Mouse (Mus musculus) kidney, adult 2 months (tissue): ENCODE measurements around the gene Rras2. TPM values are rescaled to one million over a fixed set of nuclear protein-coding genes. Genes with fewer than 3 reads are reported as not detected.

ENCODE experiments used
- DNase-seq: peaks from one replicate; pipeline ENCODE4 v3.0.0; 2021
- H3K27ac ChIP-seq: fragments of 200-500 bp; 2 replicates; pipeline ENCODE4 v1.5.1; 2012; ENCODE audit warnings: low read depth, low read length, control low read depth, inconsistent platforms; ENCODE audit not compliant: insufficient read depth
- H3K27me3 ChIP-seq: fragments of 200-500 bp; replicated peaks from 2 replicates; pipeline ENCODE4 v1.6.1; 2012; ENCODE audit warnings: mild to moderate bottlenecking, moderate library complexity, low read length, inconsistent platforms; ENCODE audit not compliant: control insufficient read depth, insufficient read depth
- H3K36me3 ChIP-seq: fragments of 200-500 bp; 2 replicates; pipeline ENCODE4 v1.6.1; 2012; ENCODE audit warnings: mild to moderate bottlenecking, moderate library complexity, low read length, inconsistent platforms; ENCODE audit not compliant: control insufficient read depth, insufficient read depth
- H3K4me1 ChIP-seq: fragments of 200-500 bp; 2 replicates; pipeline ENCODE4 v1.6.1; 2011; ENCODE audit warnings: low read length; ENCODE audit not compliant: control insufficient read depth, insufficient read depth
- H3K4me3 ChIP-seq: fragments of 200-500 bp; 2 replicates; pipeline ENCODE4 v1.5.1; 2011; ENCODE audit warnings: mild to moderate bottlenecking, low read depth, low read length, control low read depth; ENCODE audit not compliant: insufficient read depth
- CTCF ChIP-seq: fragments of 200-500 bp; conservative IDR thresholded peaks from 2 replicates; pipeline ENCODE4 v1.5.1; 2011; ENCODE audit warnings: low read depth, mild to moderate bottlenecking, control low read depth, low read length, moderate library complexity, mixed read lengths; ENCODE audit not compliant: insufficient read depth, insufficient read length
- POLR2A ChIP-seq: fragments of 200-500 bp; IDR thresholded peaks from one replicate; pipeline ENCODE4 v1.6.1; 2011; ENCODE audit warnings: low read depth, low read length, control low read depth
- WGBS: fragments of 180-500 bp; shearing (Covaris S2); methylation state at CpG from one replicate; pipeline ENCODE4 v1.1.7; 2018; 5-methylcytosine and 5-hydroxymethylcytosine counted together
- polyA plus RNA-seq: library from polyadenylated mRNA; depleted of rRNA; stranded (reverse); fragments of >200 nt; gene quantifications from 2 replicates; pipeline ENCODE4 v1.2.3, GENCODE M21; 2012

The Rras2 gene
- polyA plus RNA-seq, 1 experiment = 17.5 TPM

DNA sequence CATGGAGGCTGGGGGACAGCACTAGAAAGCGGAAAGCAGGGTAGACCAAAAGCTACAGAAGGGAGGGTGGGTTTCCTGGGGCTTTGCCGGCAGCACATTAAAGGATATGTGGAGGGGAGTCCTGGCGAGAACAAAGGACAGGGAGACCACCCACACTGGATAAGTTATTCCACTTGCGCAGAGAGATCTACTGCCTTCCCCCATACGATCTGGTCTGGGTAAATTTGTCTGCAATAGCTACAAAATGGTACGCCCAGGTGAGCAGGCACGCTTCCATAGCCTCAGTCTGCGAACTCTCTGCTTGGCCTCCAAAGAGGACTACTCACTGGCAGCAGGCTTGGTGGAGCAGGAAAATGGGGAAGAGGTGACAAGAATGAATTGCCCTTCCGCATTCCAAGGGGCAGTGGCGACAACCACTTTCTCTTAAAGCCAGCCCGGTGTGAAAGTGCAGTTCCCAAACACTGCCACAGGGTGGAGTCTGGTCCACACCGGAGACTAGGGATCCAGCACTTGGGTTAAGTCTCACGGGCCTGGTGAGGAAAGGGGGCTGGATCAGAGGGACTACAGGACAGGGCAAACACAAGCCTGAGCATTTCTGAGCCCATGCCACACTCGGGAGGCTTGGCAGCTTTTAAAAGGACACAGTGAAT is 50.9 kb downstream of the Rras2 start:
- WGBS = 13% methylated on average over 14 of the region's 14 CpGs

GRCm38 (mm10) chr7:114065407-114066185 is 52.0 kb downstream of the Rras2 start:
- DNase-seq = no peak
- H3K36me3 ChIP-seq = no peaks in the 10 kb centered on the region
- TF ChIP-seq CTCF = no peak
- no peak for TF ChIP-seq POLR2A

More for the DNA sequence above, 50.9 kb downstream of the Rras2 start:
- Histone ChIP-seq H3K27ac (peak overlapping the region; percentile 10), H3K36me3 (no peaks in the 10 kb centered on the region), H3K4me1 (peaks cover 25% of the 10 kb centered on the region), H3K4me3 (peak overlapping the region; percentile 3; the same call in 1 of the 2 replicates), H3K27me3 (no peaks in the 10 kb centered on the region)
- TF ChIP-seq POLR2A = no peak
- TF ChIP-seq CTCF = peak; percentile 97
- DNase-seq = peak; percentile 95

DNA sequence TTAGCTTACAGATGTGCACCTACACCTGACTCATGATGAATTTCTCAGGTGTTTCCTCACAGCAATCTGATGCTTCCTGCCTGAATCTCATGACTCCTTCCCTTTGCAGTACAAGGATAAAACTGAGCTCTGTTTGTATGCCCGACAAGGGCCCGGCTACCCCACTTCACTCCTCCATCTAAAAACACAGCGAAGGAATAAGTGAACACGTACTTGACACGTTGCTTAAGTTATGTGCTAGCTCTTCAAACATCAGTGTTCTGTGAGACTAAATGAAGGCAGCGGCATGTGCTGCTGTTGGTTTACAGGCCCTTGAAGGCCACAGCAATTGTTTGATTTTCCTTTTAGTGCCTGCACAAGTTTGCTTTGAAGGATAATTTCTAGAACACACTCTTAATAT is 53.6 kb downstream of the Rras2 start:
- Histone ChIP-seq H3K27me3 (no peaks in the 10 kb centered on the region), H3K36me3 (no peaks in the 10 kb centered on the region), H3K4me1 (peaks cover 13% of the 10 kb centered on the region), H3K4me3 (no peak overlapping the region), H3K27ac (no peak overlapping the region)
- WGBS = 80% methylated on average over 6 of the region's 6 CpGs
- TF ChIP-seq CTCF = no peak
- no peak for TF ChIP-seq POLR2A
- no peak for DNase-seq

More at GRCm38 (mm10) chr7:114065407-114066185, 52.0 kb downstream of the Rras2 start:
- Histone ChIP-seq H3K4me1 (peaks cover 21% of the 10 kb centered on the region), H3K27me3 (no peaks in the 10 kb centered on the region), H3K4me3 (no peak overlapping the region), H3K27ac (peak overlapping the region; percentile 10; the same call in 1 of the 2 replicates)
- 48% methylated on average over 11 of the region's 11 CpGs for WGBS

GRCm38 (mm10) chr7:114063534-114063933 is 54.0 kb downstream of the Rras2 start:
- H3K27ac ChIP-seq = no peak overlapping the region
- peaks cover 10% of the 10 kb centered on the region for H3K4me1 ChIP-seq
- no peaks in the 10 kb centered on the region; the same call in 1 of the 2 replicates for H3K36me3 ChIP-seq
- H3K4me3 ChIP-seq = no peak overlapping the region
- 55% methylated on average over 8 of the region's 8 CpGs for WGBS
- no peak for TF ChIP-seq POLR2A
- H3K27me3 ChIP-seq = no peaks in the 10 kb centered on the region
- DNase-seq = no peak

GRCm38 (mm10) chr7:114062451-114062850 is 55.1 kb downstream of the Rras2 start:
- Histone ChIP-seq H3K4me1 (peaks cover 10% of the 10 kb centered on the region), H3K27ac (no peak overlapping the region), H3K4me3 (no peak overlapping the region), H3K27me3 (no peaks in the 10 kb centered on the region), H3K36me3 (no peaks in the 10 kb centered on the region; the same call in 1 of the 2 replicates)
- 29% methylated on average over 1 of the region's 1 CpGs for WGBS
- TF ChIP-seq CTCF = no peak
- no peak for TF ChIP-seq POLR2A
- DNase-seq = no peak

GRCm38 (mm10) chr7:114060445-114060844 is 57.1 kb downstream of the Rras2 start:
- no peak for DNase-seq
- TF ChIP-seq POLR2A (no peak), CTCF (no peak)
- WGBS = 98% methylated on average over 6 of the region's 6 CpGs
- Histone ChIP-seq H3K36me3 (no peaks in the 10 kb centered on the region; the same call in 1 of the 2 replicates), H3K27ac (no peak overlapping the region), H3K4me1 (no peaks in the 10 kb centered on the region; the same call in 1 of the 2 replicates), H3K4me3 (no peak overlapping the region), H3K27me3 (no peaks in the 10 kb centered on the region)

DNA sequence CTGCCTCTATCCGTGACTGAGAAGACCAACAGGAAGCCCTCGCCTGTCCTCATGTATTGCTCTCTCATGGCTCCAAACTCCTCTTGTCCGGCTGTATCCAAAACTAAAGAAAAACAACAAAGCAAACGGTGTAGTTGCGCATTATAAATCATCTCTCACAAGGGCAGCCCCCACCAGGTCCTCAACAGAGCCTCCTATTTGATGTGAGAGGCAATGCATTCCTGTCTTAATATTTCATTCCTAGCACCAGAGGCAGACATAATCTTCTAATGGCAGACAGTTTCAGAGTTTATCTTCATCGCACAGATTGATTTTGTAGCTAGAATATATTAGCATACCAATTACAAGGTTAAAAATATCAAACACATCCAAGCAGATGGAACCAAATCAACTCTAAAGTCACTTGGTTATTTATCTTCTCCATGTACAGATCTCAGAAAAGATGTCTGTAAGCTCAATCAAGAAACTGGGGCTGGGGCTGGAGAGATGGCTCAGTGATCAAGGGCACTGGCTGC is 58.6 kb downstream of the Rras2 start:
- Histone ChIP-seq H3K4me3 (no peak overlapping the region), H3K27me3 (no peaks in the 10 kb centered on the region), H3K27ac (no peak overlapping the region), H3K36me3 (no peaks in the 10 kb centered on the region; the same call in 1 of the 2 replicates), H3K4me1 (no peaks in the 10 kb centered on the region; the same call in 1 of the 2 replicates)
- DNase-seq = no peak
- TF ChIP-seq POLR2A (no peak), CTCF (no peak)
- WGBS = 72% methylated on average over 6 of the region's 6 CpGs
